Mouse (Mus musculus) frontal cortex, postnatal 14 days (tissue): ENCODE data around the gene Acaa1b.
A peak's percentile ranks its signal among the peaks of the same experiment; 100 is the strongest.

Source experiments
- DNase-seq, 2 experiments: peaks; one replicate each; pipeline ENCODE4 v3.0.0; 2022; ENCODE audit warnings: low spot score in 2 of 2

The Acaa1b gene

GRCm38 (mm10) chr9:119156278-119157201, at the start of gene Acaa1b:
Gene Acaa1b, minus strand, starts transcription at chr9:119157093.
- peak; percentile 39 to 61 for DNase-seq

- no peak for DNase-seq
These were observed 49.8 kb upstream of the Acaa1b start for GRCm38 (mm10) chr9:119206666-119207065.

GRCm38 (mm10) chr9:119205756-119206155, 48.9 kb upstream of the Acaa1b start:
- DNase-seq: no peak

GRCm38 (mm10) chr9:119203617-119204016, 46.7 kb upstream of the Acaa1b start:
- DNase-seq: no peak

DNA sequence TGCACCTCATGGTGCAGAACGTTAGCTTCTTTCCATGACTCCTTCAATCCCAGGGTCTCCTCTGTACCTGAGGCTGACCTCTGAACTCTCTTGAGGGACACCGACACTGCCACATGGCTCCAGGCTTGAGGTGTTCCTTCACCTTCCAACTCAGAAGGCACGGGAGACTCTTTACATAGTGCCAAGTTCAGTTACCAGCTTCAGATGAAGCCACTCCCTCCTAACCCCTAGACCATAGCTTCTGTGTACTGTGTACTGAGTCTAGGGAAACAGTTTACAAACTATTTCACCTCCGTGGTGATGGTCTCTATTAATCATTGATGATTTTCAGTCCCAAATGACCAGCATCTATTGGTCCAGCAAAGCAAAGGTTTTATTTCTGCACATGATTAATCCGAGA, 44.8 kb upstream of the Acaa1b start:
- no peak for DNase-seq

GRCm38 (mm10) chr9:119199151-119199861, 42.4 kb upstream of the Acaa1b start:
- DNase-seq: no peak

GRCm38 (mm10) chr9:119192202-119192990, 35.5 kb upstream of the Acaa1b start:
- no peak for DNase-seq

- no peak for DNase-seq
These were observed 24.4 kb upstream of the Acaa1b start for GRCm38 (mm10) chr9:119181241-119181728.

DNA sequence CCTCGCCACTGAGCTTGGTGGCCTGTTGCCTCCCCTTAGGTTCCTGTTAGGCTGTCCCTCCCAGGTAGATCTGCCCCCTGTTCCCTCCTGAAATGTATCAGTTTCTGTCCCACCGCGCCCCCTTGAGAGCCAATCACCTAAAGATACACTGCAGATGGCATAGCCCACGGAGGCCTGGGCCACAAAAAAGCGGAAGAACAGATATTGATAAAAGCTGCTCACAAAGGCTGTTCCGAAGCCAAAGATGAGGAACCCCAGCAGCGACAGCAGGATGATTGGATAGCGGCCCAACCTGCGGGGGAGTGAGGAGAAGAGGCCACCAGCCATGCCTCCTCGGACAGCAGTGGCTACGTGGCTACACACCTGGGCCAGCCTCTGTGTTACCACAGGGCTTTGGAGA, 22.4 kb upstream of the Acaa1b start:
- no peak for DNase-seq

DNA sequence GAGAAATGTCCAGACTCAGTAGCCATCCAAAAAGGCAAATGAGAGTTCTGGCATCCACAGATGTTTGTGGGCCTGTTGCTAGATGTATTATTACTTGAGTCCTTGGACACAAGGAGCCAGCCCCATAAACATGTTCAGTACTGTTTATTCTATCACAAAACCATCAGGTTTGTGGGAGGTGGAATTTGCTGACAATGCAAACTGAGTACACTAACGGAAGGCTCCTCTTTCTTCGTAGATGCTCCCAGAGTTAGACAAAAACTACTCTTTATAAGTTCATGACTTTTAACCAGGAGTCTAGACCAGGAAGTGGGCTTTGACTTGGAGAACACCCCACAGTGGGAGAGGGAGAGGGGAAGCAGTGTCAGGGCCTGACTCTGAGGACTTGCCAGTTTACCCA, 10.7 kb upstream of the Acaa1b start:
- no peak for DNase-seq

DNA sequence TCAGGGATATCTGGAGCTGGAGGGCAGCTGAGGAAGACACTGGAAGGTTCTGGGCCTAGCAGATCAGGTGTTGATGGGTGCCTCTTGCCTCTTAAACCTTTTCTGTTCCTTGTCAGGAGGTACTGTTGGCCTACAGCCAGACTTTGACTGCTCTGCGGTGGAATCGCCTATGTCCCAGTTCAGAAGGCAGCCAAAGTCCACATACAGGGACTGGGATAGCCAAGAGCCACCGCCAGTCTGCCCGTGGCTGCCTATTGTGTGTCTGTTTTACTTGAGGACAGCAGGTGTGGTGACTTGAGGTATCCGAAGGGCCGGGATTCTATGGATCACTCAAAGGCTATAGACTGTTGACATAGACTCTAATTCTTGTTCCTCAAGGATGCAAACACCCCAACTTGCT, 8.7 kb upstream of the Acaa1b start:
- no peak for DNase-seq

- DNase-seq: no peak
These were observed 7.8 kb upstream of the Acaa1b start for GRCm38 (mm10) chr9:119164743-119165142.

DNA sequence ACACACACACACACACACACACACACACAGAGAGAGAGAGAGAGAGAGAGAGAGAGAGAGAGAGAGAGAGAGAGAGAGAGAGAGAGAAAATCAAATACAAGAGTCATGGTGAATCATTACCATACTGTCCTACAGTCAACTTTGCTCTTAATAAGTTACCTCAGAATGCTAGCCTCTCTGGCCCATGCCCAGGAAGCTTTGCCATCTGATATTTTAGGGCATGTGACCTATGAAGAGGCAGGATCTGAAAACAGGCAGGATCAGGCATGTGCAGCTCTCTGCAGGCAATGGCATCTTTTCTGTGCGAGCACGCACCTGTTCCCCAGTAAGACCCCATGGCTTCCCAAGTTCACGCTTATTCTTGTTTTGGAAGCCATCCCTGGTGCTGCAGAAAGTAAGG, 3.8 kb upstream of the Acaa1b start:
- DNase-seq: no peak

DNA sequence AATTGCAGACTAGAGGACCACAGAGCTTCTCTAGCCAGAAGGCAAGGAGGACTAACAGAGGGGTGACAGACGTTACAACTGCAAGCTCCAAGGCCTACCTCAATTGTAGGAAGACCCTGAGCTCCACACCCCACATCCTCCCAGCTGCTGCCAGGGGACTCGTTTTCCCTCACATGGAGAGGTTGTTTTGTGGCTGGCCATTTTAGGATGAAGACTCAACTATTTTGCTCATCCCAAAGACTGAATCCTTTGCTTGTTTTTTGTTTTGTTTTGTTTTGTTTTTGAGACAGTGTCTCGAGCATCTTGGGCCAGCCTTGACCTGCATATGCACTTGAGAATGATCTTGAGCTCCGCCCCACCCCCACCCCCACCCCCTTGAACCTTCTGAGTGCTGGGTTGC, 2.0 kb upstream of the Acaa1b start, which contains the start of gene Gm47289:
TSS of gene Gm47289 (plus strand) at position 301 of the 400 bp plus-strand sequence.
- DNase-seq: no peak

- DNase-seq: no peak
These were observed 1.1 kb downstream of the Acaa1b start for GRCm38 (mm10) chr9:119155826-119156225.

GRCm38 (mm10) chr9:119155416-119155815, 1.5 kb downstream of the Acaa1b start:
- no peak for DNase-seq

GRCm38 (mm10) chr9:119151751-119152150, 5.1 kb downstream of the Acaa1b start:
- no peak for DNase-seq

GRCm38 (mm10) chr9:119149601-119150000, 7.3 kb downstream of the Acaa1b start:
- no peak for DNase-seq

DNA sequence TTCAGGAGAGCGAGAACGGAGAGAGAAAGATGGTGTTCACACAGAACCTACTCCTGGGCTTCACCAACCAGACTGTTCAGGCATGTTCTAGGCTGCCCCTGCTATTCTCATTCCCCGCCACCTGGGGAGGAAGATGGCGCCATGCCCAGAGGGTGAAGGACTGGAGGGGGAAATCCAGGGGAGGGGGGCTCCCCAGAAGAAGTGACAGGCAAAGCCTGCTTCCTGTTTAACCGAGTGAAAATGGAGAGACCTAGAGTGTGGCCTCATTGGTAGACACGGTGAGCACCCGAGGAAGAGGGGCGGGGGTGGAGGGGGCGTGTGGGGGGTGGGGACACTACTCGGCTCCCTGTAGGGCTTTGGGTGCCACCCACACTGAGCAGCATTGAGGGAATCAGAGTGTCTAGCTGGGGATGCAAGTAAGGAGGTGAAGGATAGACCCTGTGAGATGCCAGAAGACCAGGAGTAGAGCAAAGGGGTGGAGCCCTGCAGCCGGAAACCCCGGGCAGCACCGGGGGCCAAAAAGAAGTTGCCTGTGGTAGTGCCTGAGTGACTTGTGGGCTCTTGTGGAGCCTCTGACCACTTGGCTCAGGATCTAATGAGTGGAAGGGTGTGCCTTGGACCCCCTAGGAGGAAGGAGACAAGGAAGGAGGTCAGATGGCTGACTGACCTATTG, 10.7 kb downstream of the Acaa1b start:
- DNase-seq: no peak

- DNase-seq: no peak
These were observed 11.3 kb downstream of the Acaa1b start for GRCm38 (mm10) chr9:119145638-119146037.

- no peak for DNase-seq
These were observed 11.8 kb downstream of the Acaa1b start for GRCm38 (mm10) chr9:119145137-119145536.
